Mouse (Mus musculus): ENCODE data around the gene Sqstm1. TPM values are rescaled to one million over a fixed set of nuclear protein-coding genes. Genes with fewer than 3 reads are reported as not detected.
"Not testable (repeated sequence)": the region's sequence is repeated elsewhere in the genome, so short reads cannot be mapped to it uniquely, and the experiment has no call there.

The Sqstm1 gene
- polyA plus RNA-seq, 1 experiment from 2014 or later: 213 TPM

DNA sequence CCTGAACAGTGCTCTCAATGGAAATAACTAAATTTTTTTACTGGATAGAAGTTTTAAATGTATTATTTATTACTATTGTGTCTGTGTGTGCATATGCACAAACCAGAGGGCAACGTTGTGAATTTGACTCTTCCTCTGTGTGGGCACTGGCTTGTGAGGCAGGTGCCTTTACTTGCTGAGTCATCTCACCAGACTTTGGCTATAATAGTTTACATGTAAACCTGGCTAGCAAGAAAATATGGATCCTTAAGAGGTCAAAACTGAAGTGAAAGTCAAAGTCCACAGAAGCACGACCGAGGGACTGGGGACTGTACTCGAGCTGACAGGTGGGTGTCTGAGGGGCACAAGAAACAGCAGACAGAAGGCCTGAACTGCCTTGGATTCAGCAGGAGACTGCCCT is 27.9 kb downstream of the Sqstm1 start:
- no peak overlapping the region for H3K4me2 ChIP-seq
- 74% methylated on average over 4 of the region's 4 CpGs for WGBS
- peaks cover 15% of the 10 kb centered on the region; the same call in 1 of the 2 replicates for H3K4me1 ChIP-seq (replicated peaks)
- H3K4me3 ChIP-seq: no peak overlapping the region
- H3K36me3 ChIP-seq: no peaks in the 10 kb centered on the region
- ATAC-seq (replicated peaks; ENCODE audit: insufficient number of reproducible peaks, insufficient read depth, low FRiP score, low read depth): no peak
- H3K9me3 ChIP-seq (replicated peaks): no peaks in the 10 kb centered on the region
- no peak overlapping the region for H3K27ac ChIP-seq
- no peak overlapping the region for H3K9ac ChIP-seq
- no peaks in the 10 kb centered on the region for H3K27me3 ChIP-seq

DNA sequence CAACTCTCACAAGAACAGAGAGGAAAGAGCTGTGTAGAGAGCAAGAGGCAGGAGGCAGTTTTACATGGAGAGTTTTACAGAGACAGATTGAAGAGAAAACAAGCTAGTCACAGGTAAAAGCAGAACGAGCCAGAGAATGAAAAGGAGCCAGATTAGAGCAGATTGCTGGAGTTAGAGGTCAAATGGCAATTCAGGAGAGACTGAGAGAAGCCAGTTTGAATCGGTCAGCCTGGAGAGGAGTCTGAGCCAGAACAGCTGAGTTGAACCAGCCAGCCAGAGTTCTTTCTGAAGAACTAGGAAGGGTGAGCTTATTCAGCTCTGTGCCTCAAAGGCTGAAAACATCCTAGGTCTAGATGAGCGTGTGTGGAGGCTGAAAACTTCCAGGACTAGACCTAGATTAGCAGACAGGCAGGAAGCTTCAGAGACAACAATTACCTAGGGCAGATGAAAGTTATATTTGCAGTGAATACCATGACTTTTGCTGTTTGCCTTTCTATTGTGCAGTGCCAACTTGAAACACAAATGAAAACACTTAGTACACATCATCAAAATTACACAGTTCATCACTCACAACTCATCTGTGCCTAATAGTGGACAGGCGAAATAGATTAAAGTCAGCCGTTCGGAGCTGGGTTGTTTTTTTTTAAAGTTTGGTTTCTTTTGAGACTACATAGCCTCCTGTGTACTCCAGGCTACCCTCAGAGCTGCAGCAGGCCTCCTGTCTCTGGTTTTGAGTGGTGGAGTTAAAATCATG is 30.0 kb downstream of the Sqstm1 start:
- WGBS: 69% methylated on average over 6 of the region's 6 CpGs
- H3K36me3 ChIP-seq: no peaks in the 10 kb centered on the region
- H3K27ac ChIP-seq: no peak overlapping the region

DNA sequence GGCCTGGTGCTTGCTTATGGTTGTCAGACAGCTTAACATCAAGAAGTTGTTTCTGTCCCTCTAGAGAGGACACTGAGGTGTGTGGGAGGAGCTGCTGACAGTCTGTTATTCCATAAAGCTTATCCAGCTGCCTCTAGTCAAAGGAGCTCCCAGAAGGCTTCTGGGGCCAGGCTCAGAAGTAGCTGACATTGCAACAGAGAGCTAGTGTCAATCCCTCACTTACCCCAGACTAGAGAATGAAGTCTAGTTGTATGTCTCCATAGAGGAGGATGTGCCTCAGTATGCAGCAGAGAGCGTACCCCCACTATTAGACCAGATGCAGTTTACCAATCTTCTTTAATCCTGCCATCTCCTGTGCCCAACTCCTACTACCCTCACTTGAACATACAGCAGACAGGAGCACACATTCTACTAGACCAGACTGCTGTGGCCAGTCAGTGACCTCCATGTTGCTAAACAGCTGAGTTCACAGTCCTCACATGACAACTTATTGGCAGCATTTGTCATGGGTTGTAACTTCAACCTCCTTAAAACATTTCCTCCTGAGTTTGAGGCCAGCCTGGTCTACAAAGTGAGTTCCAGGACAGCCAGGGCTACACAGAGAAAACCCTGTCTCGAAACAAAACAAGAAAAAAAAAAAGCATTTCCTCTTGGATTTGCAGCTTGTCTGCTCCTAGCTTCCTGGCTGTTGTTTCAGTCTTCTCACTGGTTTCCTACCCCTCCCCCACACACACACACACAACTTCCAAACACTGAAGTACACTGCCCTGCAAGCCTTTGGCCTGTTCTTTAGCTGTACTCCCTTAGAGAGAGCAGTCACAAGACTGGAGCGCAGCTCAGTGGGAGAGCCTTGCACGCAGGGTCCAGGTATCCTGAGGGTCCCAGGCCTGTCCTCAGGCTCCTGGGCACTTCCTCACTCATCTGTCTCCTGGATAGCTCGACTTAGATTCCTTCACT is 31.8 kb downstream of the Sqstm1 start:
- ATAC-seq (replicated peaks; ENCODE audit: insufficient number of reproducible peaks, insufficient read depth, low FRiP score, low read depth): no peak
- 69% methylated on average over 5 of the region's 5 CpGs for WGBS
- peak overlapping the region; percentile 41; the same call in 1 of the 2 replicates for H3K27ac ChIP-seq

More for the DNA sequence above, 30.0 kb downstream of the Sqstm1 start:
- ATAC-seq (replicated peaks; ENCODE audit: insufficient number of reproducible peaks, insufficient read depth, low FRiP score, low read depth): no peak
- H3K4me2 ChIP-seq: no peak overlapping the region
- H3K9me3 ChIP-seq (replicated peaks): no peaks in the 10 kb centered on the region
- H3K4me1 ChIP-seq (replicated peaks): peaks cover 15% of the 10 kb centered on the region
- no peak overlapping the region for H3K4me3 ChIP-seq
- H3K9ac ChIP-seq: no peak overlapping the region
- H3K27me3 ChIP-seq: no peaks in the 10 kb centered on the region

DNA sequence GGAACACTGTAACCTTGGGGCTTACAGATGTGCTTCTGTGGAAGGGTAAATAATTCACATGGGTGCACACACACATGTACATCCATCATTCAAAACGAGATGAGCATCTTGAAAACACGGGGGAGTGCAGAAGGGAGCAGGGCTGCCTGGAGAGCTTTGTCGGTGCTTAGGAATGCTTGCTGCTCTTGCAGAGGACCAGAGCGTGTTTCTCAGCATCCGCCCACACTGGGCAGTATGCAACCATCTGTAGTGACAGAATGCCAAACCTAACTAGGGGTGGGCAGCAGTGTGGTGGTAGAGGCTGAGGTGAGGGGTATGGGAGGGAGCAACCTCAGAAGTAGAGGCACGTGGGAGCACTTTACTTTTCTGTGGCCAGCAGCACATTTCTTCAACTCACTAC is 33.5 kb downstream of the Sqstm1 start:
- ATAC-seq (replicated peaks; ENCODE audit: insufficient number of reproducible peaks, insufficient read depth, low FRiP score, low read depth): no peak
- H3K4me2 ChIP-seq: no peak overlapping the region
- 0 out of 2 replicates have a peak, but pooled peaks cover 4% of the 10 kb centered on the region for H3K36me3 ChIP-seq
- no peak overlapping the region for H3K27ac ChIP-seq
- no peaks in the 10 kb centered on the region for H3K27me3 ChIP-seq
- H3K9me3 ChIP-seq (replicated peaks): no peaks in the 10 kb centered on the region
- H3K9ac ChIP-seq: no peak overlapping the region
- peaks cover 13% of the 10 kb centered on the region for H3K4me1 ChIP-seq (replicated peaks)
- no peak overlapping the region for H3K4me3 ChIP-seq
- WGBS: 63% methylated on average over 6 of the region's 6 CpGs

More for the DNA sequence above, 31.8 kb downstream of the Sqstm1 start:
- Histone ChIP-seq H3K27me3 (no peaks in the 10 kb centered on the region), H3K4me2 (no peak overlapping the region), H3K4me1 (replicated peaks) (peaks cover 19% of the 10 kb centered on the region), H3K9ac (no peak overlapping the region), H3K9me3 (replicated peaks) (no peaks in the 10 kb centered on the region), H3K36me3 (no peaks in the 10 kb centered on the region), H3K4me3 (no peak overlapping the region)

DNA sequence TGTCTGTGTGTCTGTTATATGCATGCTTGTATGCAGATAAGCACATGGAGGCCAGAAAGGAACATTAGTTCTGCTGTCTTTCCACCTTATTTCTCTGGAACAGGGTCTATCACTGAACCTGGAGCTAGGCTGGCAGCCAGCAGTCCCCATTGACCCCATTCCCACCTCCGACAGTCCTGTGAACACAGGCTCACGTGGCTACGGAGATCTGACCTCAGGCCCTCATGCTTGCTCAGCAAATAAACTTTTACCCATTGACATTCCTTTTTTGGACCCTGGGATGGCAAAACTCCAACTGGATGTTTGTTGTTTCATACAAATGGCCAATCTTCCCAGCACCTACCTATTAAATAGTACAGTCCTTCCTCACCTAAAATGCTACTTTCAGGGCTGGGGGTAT is 34.3 kb downstream of the Sqstm1 start:
- Histone ChIP-seq H3K9ac (no peak overlapping the region), H3K4me3 (no peak overlapping the region), H3K27ac (no peak overlapping the region), H3K27me3 (no peaks in the 10 kb centered on the region), H3K4me1 (replicated peaks) (peaks cover 13% of the 10 kb centered on the region), H3K4me2 (no peak overlapping the region), H3K36me3 (peaks cover 11% of the 10 kb centered on the region), H3K9me3 (replicated peaks) (no peaks in the 10 kb centered on the region)
- WGBS: 69% methylated on average over 3 of the region's 3 CpGs
- no peak for ATAC-seq (replicated peaks; ENCODE audit: insufficient number of reproducible peaks, insufficient read depth, low FRiP score, low read depth)

DNA sequence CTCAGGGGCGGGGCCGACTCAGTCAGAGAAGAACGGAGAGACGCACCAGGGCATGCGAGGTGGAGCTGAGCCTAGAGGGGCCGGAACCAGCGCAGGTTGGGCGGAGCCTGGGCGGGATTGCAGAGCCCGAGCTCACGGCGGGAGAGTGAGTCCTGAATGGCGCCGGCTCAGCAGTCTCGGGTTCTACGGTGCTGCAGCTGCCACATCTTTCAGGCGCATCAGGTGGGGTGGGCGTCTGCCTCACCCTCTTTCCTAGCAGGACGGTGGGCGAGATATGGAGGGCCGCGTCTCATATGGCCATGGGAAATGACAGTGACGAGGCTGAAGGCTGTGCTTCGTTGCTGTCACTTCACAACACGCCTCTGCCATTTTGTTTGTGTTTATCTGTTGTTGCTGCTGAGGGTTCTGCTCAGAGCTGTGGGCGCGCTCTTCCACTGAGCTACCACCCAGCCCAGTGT is 35.9 kb downstream of the Sqstm1 start:
- H3K9ac ChIP-seq: peak overlapping the region; percentile 75
- peaks cover 23% of the 10 kb centered on the region for H3K36me3 ChIP-seq
- peak; percentile 99 for ATAC-seq (replicated peaks; ENCODE audit: insufficient number of reproducible peaks, insufficient read depth, low FRiP score, low read depth)
- H3K4me1 ChIP-seq (replicated peaks): peaks cover 13% of the 10 kb centered on the region
- 1% methylated on average over 27 of the region's 27 CpGs for WGBS
- peak overlapping the region; percentile 79 for H3K4me2 ChIP-seq
- no peaks in the 10 kb centered on the region for H3K27me3 ChIP-seq
- no peaks in the 10 kb centered on the region for H3K9me3 ChIP-seq (replicated peaks)
- peak overlapping the region; percentile 54; the same call in 1 of the 2 replicates for H3K27ac ChIP-seq
- peak overlapping the region; percentile 65 for H3K4me3 ChIP-seq

DNA sequence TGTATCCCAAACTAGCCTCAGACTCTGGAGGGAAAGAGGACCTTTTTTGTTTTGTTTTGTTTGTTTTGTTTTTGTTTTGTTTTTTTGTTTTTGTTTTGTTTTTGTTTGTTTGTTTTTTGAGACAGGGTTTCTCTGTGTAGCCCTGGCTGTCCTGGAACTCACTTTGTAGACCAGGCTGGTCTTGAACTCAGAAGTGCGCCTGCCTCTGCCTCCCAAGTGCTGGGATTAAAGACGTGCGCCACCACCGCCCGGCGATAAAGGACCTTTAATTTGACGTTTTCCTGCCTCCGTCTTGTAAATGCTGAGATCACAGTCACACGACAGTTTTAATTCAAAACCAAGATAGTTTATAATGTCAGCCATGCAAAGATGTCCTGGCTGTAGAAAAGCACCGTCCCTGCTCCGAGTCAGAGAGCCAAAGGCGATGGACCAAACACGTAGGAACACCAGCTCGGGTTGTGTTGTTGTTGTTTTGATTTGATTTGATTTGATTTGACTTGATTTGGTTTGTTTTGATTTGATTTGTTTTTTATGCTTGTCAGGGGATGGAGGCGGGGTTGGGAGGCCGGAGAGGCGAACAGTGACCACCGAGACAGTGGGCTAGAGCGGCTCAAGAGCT is 36.4 kb downstream of the Sqstm1 start, which contains the start of gene Mrnip:
Mrnip (plus strand) TSS at position 334 of the 619 bp plus-strand sequence.
- H3K4me1 ChIP-seq (replicated peaks): peaks cover 13% of the 10 kb centered on the region

DNA sequence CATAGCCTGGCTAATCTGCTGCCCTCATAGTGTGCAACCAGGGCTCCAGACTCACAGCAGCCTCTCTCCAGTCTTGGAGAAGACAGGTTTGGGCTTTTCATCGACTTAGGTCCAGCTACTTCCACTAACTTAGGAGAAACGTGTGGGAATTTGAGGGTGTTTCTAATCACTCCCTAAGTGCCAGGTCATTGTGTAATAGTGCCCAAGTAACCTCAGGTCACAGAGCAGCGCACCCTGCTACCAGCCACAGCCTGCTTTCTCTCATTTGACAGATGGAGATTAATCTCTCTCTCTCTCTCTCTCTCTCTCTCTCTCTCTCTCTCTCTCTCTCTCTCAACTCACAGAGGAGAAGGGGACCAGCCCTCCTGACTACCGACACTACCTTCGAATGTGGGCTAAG is 42.3 kb downstream of the Sqstm1 start:
- ATAC-seq (replicated peaks; ENCODE audit: insufficient number of reproducible peaks, insufficient read depth, low FRiP score, low read depth): no peak
- no peaks in the 10 kb centered on the region for H3K9me3 ChIP-seq (replicated peaks)
- H3K4me1 ChIP-seq (replicated peaks): no peaks in the 10 kb centered on the region
- no peak overlapping the region for H3K4me3 ChIP-seq
- H3K9ac ChIP-seq: no peak overlapping the region
- H3K4me2 ChIP-seq: no peak overlapping the region
- 82% methylated on average over 5 of the region's 5 CpGs for WGBS
- H3K27ac ChIP-seq: no peak overlapping the region
- H3K27me3 ChIP-seq: no peaks in the 10 kb centered on the region
- H3K36me3 ChIP-seq: peaks cover 54% of the 10 kb centered on the region

More for the DNA sequence above, 36.4 kb downstream of the Sqstm1 start, which contains the start of gene Mrnip:
- H3K27me3 ChIP-seq; H3K9me3 ChIP-seq (replicated peaks); ATAC-seq (replicated peaks; ENCODE audit: insufficient number of reproducible peaks, insufficient read depth, low FRiP score, low read depth): not testable (repeated sequence)
- peaks cover 28% of the 10 kb centered on the region for H3K36me3 ChIP-seq
- peak within 1 kb of the TSS; percentile 79 for H3K4me2 ChIP-seq
- peak within 1 kb of the TSS; percentile 75 for H3K9ac ChIP-seq
- H3K4me3 ChIP-seq: peak within 1 kb of the TSS; percentile 65
- H3K27ac ChIP-seq: peak within 1 kb of the TSS; percentile 54
- 6% methylated on average over 19 of the region's 19 CpGs for WGBS

DNA sequence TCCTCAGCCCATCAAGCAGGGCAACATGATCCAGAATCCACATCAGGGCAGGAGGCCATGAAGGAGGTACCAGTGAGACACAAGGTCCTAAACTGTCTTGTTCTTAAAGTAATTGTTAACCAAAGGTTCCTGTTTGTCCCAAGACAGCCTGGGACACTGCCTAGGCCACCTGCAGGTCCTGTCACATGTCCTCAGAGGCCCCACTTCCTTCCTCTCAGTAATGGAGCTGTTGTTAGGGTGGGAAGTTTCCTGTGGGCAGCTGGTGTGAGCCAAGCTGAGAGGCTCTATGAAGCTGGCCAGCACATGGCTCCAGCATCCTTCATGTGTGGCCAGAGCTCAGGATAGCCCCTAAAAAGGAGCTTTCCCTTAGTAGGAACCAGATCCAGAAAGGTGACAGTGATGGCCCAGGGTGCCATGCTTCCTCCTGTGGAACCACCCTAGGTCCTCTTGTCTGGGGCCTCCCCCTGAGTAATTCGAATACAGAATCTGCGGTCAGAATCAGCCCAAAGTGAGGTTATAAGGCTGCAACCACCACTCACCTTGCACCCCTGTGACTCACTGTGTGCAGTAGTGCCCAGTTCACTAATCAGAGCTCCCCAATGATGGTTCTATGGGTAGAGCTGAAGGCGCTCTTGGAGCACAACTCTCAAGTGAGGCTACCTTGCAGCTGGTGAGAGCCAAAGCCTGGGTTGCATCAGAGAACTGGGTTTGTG is 48.1 kb downstream of the Sqstm1 start:
- WGBS: 88% methylated on average over 3 of the region's 3 CpGs
- Histone ChIP-seq H3K4me3 (no peak overlapping the region), H3K27me3 (no peaks in the 10 kb centered on the region), H3K9me3 (replicated peaks) (no peaks in the 10 kb centered on the region), H3K4me1 (replicated peaks) (peaks cover 5% of the 10 kb centered on the region), H3K27ac (no peak overlapping the region), H3K9ac (no peak overlapping the region), H3K4me2 (no peak overlapping the region), H3K36me3 (peaks cover 60% of the 10 kb centered on the region)
- no peak for ATAC-seq (replicated peaks; ENCODE audit: insufficient number of reproducible peaks, insufficient read depth, low FRiP score, low read depth)

DNA sequence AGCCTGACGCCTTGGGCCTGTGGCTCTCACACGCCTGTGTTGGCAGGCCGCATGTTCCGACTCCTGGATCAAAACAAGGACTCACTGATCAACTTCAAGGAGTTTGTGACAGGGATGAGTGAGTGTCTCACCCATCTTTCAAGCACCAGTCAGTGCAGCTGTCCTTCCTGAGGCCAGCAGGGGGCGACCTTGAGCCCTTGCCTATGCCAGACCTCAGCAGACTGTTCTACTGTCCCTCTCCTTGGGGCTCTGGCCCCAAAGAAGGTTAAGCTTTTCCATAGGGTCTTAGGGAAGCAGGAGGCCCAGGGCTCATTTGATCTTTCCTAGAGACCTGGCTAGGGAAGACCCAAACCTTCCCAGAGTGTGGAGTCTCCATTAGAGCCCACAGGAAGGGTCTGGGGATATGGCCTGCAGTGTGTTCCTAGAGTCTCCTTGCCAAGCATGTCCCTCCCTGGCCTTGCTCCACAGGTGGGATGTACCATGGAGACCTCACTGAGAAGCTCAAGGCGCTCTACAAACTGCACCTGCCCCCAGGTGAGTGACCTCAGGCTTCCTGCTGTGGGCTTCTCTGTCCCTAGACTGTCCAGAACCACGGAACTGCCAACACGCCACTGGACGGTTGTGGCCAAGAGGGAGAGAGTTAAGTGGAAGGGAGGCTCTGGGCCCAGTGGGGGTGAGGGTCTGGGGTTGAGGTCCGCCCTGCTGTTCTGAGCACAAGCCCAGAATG is 48.9 kb downstream of the Sqstm1 start:
- Histone ChIP-seq H3K36me3 (peaks cover 68% of the 10 kb centered on the region), H3K27me3 (no peaks in the 10 kb centered on the region), H3K4me3 (no peak overlapping the region), H3K9me3 (replicated peaks) (no peaks in the 10 kb centered on the region), H3K4me2 (no peak overlapping the region), H3K9ac (no peak overlapping the region), H3K27ac (no peak overlapping the region), H3K4me1 (replicated peaks) (peaks cover 5% of the 10 kb centered on the region)
- ATAC-seq (replicated peaks; ENCODE audit: insufficient number of reproducible peaks, insufficient read depth, low FRiP score, low read depth): no peak
- WGBS: 60% methylated on average over 10 of the region's 10 CpGs

Data from heart, embryonic 15.5 days (tissue).